Mouse (Mus musculus): Measurements from ENCODE around the gene Olfr424. TPM values are rescaled to one million over a fixed set of nuclear protein-coding genes. Genes with fewer than 3 reads are reported as not detected.

The Olfr424 gene
- polyA plus RNA-seq, 1 experiment from 2014 or later = not detected

DNA sequence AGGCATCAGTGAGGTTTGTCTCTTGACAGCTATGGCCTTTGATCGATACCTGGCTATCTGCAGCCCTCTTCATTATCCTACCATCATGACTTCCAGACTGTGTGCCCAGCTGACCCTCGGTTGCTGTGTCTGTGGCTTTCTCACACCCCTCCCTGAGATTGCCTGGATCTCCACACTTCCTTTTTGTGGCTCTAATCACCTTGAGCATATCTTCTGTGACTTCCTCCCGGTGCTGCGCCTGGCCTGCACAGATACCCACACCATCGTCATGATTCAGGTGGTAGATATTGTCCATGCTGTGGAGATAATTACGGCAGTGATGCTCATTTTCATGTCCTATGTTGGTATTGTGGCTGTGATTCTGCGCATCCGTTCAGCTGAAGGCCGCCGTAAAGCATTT is 27.8 kb downstream of the Olfr424 start:
- H3K9ac ChIP-seq (ENCODE audit: low read length) = no peak overlapping the region

GRCm38 (mm10) chr1:174169024-174169423 is 37.7 kb downstream of the Olfr424 start:
- no peak for ATAC-seq (ENCODE audit: low FRiP score, low TSS enrichment)

More for the DNA sequence above, 27.8 kb downstream of the Olfr424 start:
- ATAC-seq (ENCODE audit: low FRiP score, low TSS enrichment) = no peak
- H3K36me3 ChIP-seq (ENCODE audit: control insufficient read depth, insufficient read depth, low read length) = no peaks in the 10 kb centered on the region
- TF ChIP-seq CTCF (IDR thresholded peaks at IDR 0.05; ENCODE audit: low read depth) = no peak
- no peak for DNase-seq (ENCODE audit: low spot score)
- H3K4me1 ChIP-seq (replicated peaks; ENCODE audit: control insufficient read depth, insufficient read depth) = no peaks in the 10 kb centered on the region
- no peak overlapping the region for H3K27ac ChIP-seq (replicated peaks)
- no peak overlapping the region for H3K4me2 ChIP-seq (replicated peaks; ENCODE audit: low read depth)
- no peaks in the 10 kb centered on the region for H3K9me3 ChIP-seq (ENCODE audit: control insufficient read depth, low read length)
- 85% methylated on average over 10 of the region's 10 CpGs for WGBS
- H3K27me3 ChIP-seq (ENCODE audit: control insufficient read depth, insufficient read depth, low read length) = no peaks in the 10 kb centered on the region
- no peak overlapping the region for H3K4me3 ChIP-seq (ENCODE audit: low read depth, low read length)

DNA sequence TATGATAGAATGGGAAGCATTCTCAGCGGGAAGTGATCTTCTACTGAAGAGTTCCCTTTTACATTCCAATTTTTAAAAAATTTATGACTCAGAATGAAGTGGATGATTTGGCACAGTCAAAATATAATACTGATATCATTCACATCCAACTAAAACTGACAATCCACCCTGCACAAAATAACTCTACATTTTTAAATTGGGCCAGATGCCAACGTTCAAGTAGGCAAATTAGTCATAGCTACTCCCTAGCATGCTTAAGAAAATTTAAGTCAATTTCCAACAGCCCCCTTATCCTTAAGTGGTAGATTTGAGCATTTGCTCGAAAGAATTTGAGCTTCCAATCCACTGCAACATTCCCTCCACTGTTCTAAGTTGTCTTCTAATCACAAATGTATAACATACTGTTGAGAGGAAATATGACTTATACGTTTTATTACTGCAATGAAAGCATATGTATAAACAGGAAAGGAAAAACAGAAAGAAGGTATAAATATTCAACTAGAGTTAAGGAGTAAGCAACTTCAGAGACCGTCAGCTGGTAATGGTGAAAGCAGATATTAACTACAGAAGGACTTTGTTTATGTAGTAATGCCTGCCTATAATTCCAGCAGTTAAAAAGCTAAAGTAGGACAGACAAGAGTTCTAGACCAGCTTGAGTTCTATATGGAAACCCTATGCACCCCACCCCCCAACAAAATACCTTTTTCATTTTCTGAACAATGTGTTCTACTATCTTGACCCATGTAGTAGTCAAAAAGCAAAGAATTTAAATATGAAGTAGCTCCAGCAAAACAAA is 39.6 kb downstream of the Olfr424 start:
- no peak for DNase-seq (ENCODE audit: low spot score)
- no peaks in the 10 kb centered on the region for H3K9me3 ChIP-seq (ENCODE audit: control insufficient read depth, low read length)
- no peaks in the 10 kb centered on the region for H3K36me3 ChIP-seq (ENCODE audit: control insufficient read depth, insufficient read depth, low read length)
- H3K4me2 ChIP-seq (replicated peaks; ENCODE audit: low read depth) = no peak overlapping the region
- 58% methylated on average over 5 of the region's 5 CpGs for WGBS
- no peaks in the 10 kb centered on the region for H3K27me3 ChIP-seq (ENCODE audit: control insufficient read depth, insufficient read depth, low read length)
- no peak overlapping the region for H3K9ac ChIP-seq (ENCODE audit: low read length)
- TF ChIP-seq CTCF (IDR thresholded peaks at IDR 0.05; ENCODE audit: low read depth) = no peak
- H3K27ac ChIP-seq (replicated peaks) = no peak overlapping the region
- ATAC-seq (ENCODE audit: low FRiP score, low TSS enrichment) = no peak
- no peaks in the 10 kb centered on the region for H3K4me1 ChIP-seq (replicated peaks; ENCODE audit: control insufficient read depth, insufficient read depth)
- H3K4me3 ChIP-seq (ENCODE audit: low read depth, low read length) = no peak overlapping the region

More at GRCm38 (mm10) chr1:174169024-174169423, 37.7 kb downstream of the Olfr424 start:
- DNase-seq (ENCODE audit: low spot score) = no peak
- no peak overlapping the region for H3K4me2 ChIP-seq (replicated peaks; ENCODE audit: low read depth)
- no peaks in the 10 kb centered on the region for H3K36me3 ChIP-seq (ENCODE audit: control insufficient read depth, insufficient read depth, low read length)
- H3K4me1 ChIP-seq (replicated peaks; ENCODE audit: control insufficient read depth, insufficient read depth) = no peaks in the 10 kb centered on the region
- no peaks in the 10 kb centered on the region for H3K27me3 ChIP-seq (ENCODE audit: control insufficient read depth, insufficient read depth, low read length)
- H3K9ac ChIP-seq (ENCODE audit: low read length) = no peak overlapping the region
- no peaks in the 10 kb centered on the region for H3K9me3 ChIP-seq (ENCODE audit: control insufficient read depth, low read length)
- no peak overlapping the region for H3K27ac ChIP-seq (replicated peaks)
- TF ChIP-seq EP300 (optimal IDR thresholded peaks at IDR 0.05) (no peak), CTCF (IDR thresholded peaks at IDR 0.05; ENCODE audit: low read depth) (no peak)
- no peak overlapping the region for H3K4me3 ChIP-seq (ENCODE audit: low read depth, low read length)

GRCm38 (mm10) chr1:174171537-174171936 is 40.2 kb downstream of the Olfr424 start:
- no peak for ATAC-seq (ENCODE audit: low FRiP score, low TSS enrichment)
- Histone ChIP-seq H3K4me3 (ENCODE audit: low read depth, low read length) (no peak overlapping the region), H3K4me1 (replicated peaks; ENCODE audit: control insufficient read depth, insufficient read depth) (no peaks in the 10 kb centered on the region), H3K9me3 (ENCODE audit: control insufficient read depth, low read length) (no peaks in the 10 kb centered on the region), H3K9ac (ENCODE audit: low read length) (no peak overlapping the region), H3K27me3 (ENCODE audit: control insufficient read depth, insufficient read depth, low read length) (no peaks in the 10 kb centered on the region), H3K27ac (replicated peaks) (no peak overlapping the region), H3K36me3 (ENCODE audit: control insufficient read depth, insufficient read depth, low read length) (no peaks in the 10 kb centered on the region), H3K4me2 (replicated peaks; ENCODE audit: low read depth) (no peak overlapping the region)
- WGBS = 29% methylated on average over 2 of the region's 2 CpGs
- TF ChIP-seq EP300 (optimal IDR thresholded peaks at IDR 0.05) (no peak), CTCF (IDR thresholded peaks at IDR 0.05; ENCODE audit: low read depth) (no peak)
- DNase-seq (ENCODE audit: low spot score) = no peak

GRCm38 (mm10) chr1:174172605-174173004 is 41.3 kb downstream of the Olfr424 start, which contains the start of gene Spta1:
Gene Spta1 (plus strand): TSS chr1:174172776.
- Histone ChIP-seq H3K27ac (replicated peaks) (no peak within 1 kb of the TSS), H3K9ac (ENCODE audit: low read length) (no peak within 1 kb of the TSS), H3K9me3 (ENCODE audit: control insufficient read depth, low read length) (no peaks in the 10 kb centered on the region), H3K36me3 (ENCODE audit: control insufficient read depth, insufficient read depth, low read length) (no peaks in the 10 kb centered on the region), H3K4me3 (ENCODE audit: low read depth, low read length) (no peak within 1 kb of the TSS), H3K27me3 (ENCODE audit: control insufficient read depth, insufficient read depth, low read length) (no peaks in the 10 kb centered on the region), H3K4me1 (replicated peaks; ENCODE audit: control insufficient read depth, insufficient read depth) (no peaks in the 10 kb centered on the region), H3K4me2 (replicated peaks; ENCODE audit: low read depth) (no peak within 1 kb of the TSS)
- ATAC-seq (ENCODE audit: low FRiP score, low TSS enrichment) = no peak
- 37% methylated on average over 3 of the region's 3 CpGs for WGBS
- TF ChIP-seq EP300 (optimal IDR thresholded peaks at IDR 0.05) (no peak), CTCF (IDR thresholded peaks at IDR 0.05; ENCODE audit: low read depth) (no peak)
- DNase-seq (ENCODE audit: low spot score) = no peak

Other genes starting within 250 kb of the Olfr424 start
- 1.4 TPM in 2 replicates for gene Ifi211, start 218.5 kb upstream of the Olfr424 start, polyA plus RNA-seq (2015; fragmentation: Nextera tagmentation; extraction: Ambion mirVana)
- 3.8 and 4.0 TPM in 2 replicates for gene Mndal, start 189.0 kb upstream of the Olfr424 start, polyA plus RNA-seq (2015; fragmentation: Nextera tagmentation; extraction: Ambion mirVana)
- gene Ifi203, start 188.8 kb upstream of the Olfr424 start, polyA plus RNA-seq (2015; fragmentation: Nextera tagmentation; extraction: Ambion mirVana) = 1.6 and 2.0 TPM in 2 replicates
- gene Ifi202b, start 148.8 kb upstream of the Olfr424 start, polyA plus RNA-seq (2015; fragmentation: Nextera tagmentation; extraction: Ambion mirVana) = 0.19 and 0.51 TPM in 2 replicates
- gene Ifi205, start 99.7 kb upstream of the Olfr424 start, polyA plus RNA-seq (2015; fragmentation: Nextera tagmentation; extraction: Ambion mirVana) = 0.33 and 0.50 TPM in 2 replicates
- gene Olfr433, start 90.8 kb upstream of the Olfr424 start, polyA plus RNA-seq (2015; fragmentation: Nextera tagmentation; extraction: Ambion mirVana) = not detected in 2 replicates
- gene Olfr432, start 82.3 kb upstream of the Olfr424 start, polyA plus RNA-seq (2015; fragmentation: Nextera tagmentation; extraction: Ambion mirVana) = not detected in 2 replicates
- gene Olfr430, start 64.9 kb upstream of the Olfr424 start, polyA plus RNA-seq (2015; fragmentation: Nextera tagmentation; extraction: Ambion mirVana) = not detected in 2 replicates
- not detected in 2 replicates for gene Olfr429, start 47.2 kb upstream of the Olfr424 start, polyA plus RNA-seq (2015; fragmentation: Nextera tagmentation; extraction: Ambion mirVana)
- not detected in 2 replicates for gene Olfr427, start 34.6 kb upstream of the Olfr424 start, polyA plus RNA-seq (2015; fragmentation: Nextera tagmentation; extraction: Ambion mirVana)
- gene Olfr231, start 10.4 kb upstream of the Olfr424 start, polyA plus RNA-seq (2015; fragmentation: Nextera tagmentation; extraction: Ambion mirVana) = not detected in 2 replicates
- not detected in 2 replicates for gene Olfr420, start 24.1 kb downstream of the Olfr424 start, polyA plus RNA-seq (2015; fragmentation: Nextera tagmentation; extraction: Ambion mirVana)
- gene Spta1, start 41.3 kb downstream of the Olfr424 start, polyA plus RNA-seq (2015; fragmentation: Nextera tagmentation; extraction: Ambion mirVana) = 0.02 TPM in 2 replicates
- not detected in 2 replicates for gene Olfr419, start 120.5 kb downstream of the Olfr424 start, polyA plus RNA-seq (2015; fragmentation: Nextera tagmentation; extraction: Ambion mirVana)
- not detected in 2 replicates for gene Mptx1, start 199.0 kb downstream of the Olfr424 start, polyA plus RNA-seq (2015; fragmentation: Nextera tagmentation; extraction: Ambion mirVana)
- gene Olfr417, start 233.6 kb downstream of the Olfr424 start, polyA plus RNA-seq (2015; fragmentation: Nextera tagmentation; extraction: Ambion mirVana) = not detected in 2 replicates